Mouse (Mus musculus): ENCODE data around the gene Diaph2.

GRCm38 (mm10) chrX:130235167-130235566, 485.6 kb downstream of the Diaph2 start:
- TF ChIP-seq CTCF (IDR thresholded peaks at IDR 0.05; ENCODE audit: low read depth) (no peak), EP300 (optimal IDR thresholded peaks at IDR 0.05) (no peak)
